In the genomic region with DNA sequence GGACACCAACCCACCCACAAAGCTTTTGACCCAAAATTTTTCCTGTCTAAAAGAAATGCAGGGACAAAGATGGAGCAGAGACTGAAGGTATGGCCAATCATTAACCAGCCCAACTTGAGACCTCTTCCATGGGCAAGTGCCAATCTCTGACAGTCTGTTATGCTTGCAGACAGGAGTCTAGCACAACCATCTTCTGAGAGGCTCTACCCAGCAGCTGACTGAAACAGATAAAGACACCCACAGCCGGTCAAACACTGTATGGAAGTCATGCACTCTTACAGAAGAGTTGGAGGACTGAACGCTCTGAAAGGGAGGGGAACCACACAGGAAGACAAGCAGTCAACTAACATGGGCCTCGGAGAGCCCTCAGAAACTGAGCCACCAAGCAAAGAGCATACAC, we compare ENCODE assay signal across 19 mouse cellular contexts. TPM values are rescaled to one million over a fixed set of nuclear protein-coding genes. Genes with fewer than 3 reads are reported as not detected.
DNase-seq lines count a peak whose midpoint lies in the region; ATAC-seq and TF ChIP-seq lines count a peak whose summit lies in the region.
"Had no signal": no experiment of that assay in that cellular context is flagged by ENCODE, and none has a peak within 500 bp of the region (broad histone marks: within the 10 kb centered on the region; RNA-seq: fewer than 3 reads in every experiment).

No protein-coding gene starts in this region.

- no peak overlapping the region for H3K4me2 ChIP-seq in liver, embryonic 12.5 days
- H3K4me2 ChIP-seq in intestine, embryonic 15.5 days (replicated peaks), result no peak overlapping the region
- H3K4me2 ChIP-seq: forebrain, embryonic 13.5 days; heart, embryonic 12.5 days; hindbrain, embryonic 14.5 days; limb, embryonic 12.5 days; midbrain, embryonic 11.5 days; neural tube, embryonic 12.5 days had no signal

- H3K9me3 ChIP-seq in liver, embryonic 12.5 days (replicated peaks), result no peaks in the 10 kb centered on the region
- H3K9me3 ChIP-seq in intestine, embryonic 15.5 days, result no peaks in the 10 kb centered on the region
- H3K9me3 ChIP-seq: forebrain, embryonic 13.5 days; heart, embryonic 12.5 days; limb, embryonic 12.5 days; neural tube, embryonic 12.5 days had no signal

- DNase-seq in kidney, adult 8-10 months, result peak; percentile 5 to 6
- no peak for DNase-seq in kidney, postnatal 14 days
- DNase-seq in MEL-GATA-1-ER (ENCODE audit: extremely low read depth, low read depth), result peak; percentile 60
- no peak for DNase-seq in spleen, adult 2 months (ENCODE audit: low read depth in 1 of 2, low spot score in 2 of 2)
- DNase-seq in frontal cortex, postnatal 36 days (ENCODE audit: low spot score in 2 of 2), result no peak
- DNase-seq: B cell, adult 2 months; cerebellum, postnatal 14 days; gastrocnemius, postnatal 36 days; lung, postnatal 10 days; right cerebral cortex, postnatal 14 days had no signal

- peaks cover 5% of the 10 kb centered on the region; the same call in 1 of the 2 replicates for H3K4me1 ChIP-seq in liver, embryonic 12.5 days
- H3K4me1 ChIP-seq in spleen, adult 2 months (ENCODE audit: control insufficient read depth, insufficient read depth, insufficient read length), result no peaks in the 10 kb centered on the region
- H3K4me1 ChIP-seq in intestine, embryonic 15.5 days (replicated peaks), result no peaks in the 10 kb centered on the region
- H3K4me1 ChIP-seq: forebrain, embryonic 13.5 days; heart, embryonic 12.5 days; limb, embryonic 12.5 days; neural tube, embryonic 12.5 days had no signal

- TF ChIP-seq POLR2A in spleen, adult 2 months (IDR thresholded peaks at IDR 0.05; ENCODE audit: low read depth, low read length), result no peak

- TF ChIP-seq CTCF in spleen, adult 2 months (IDR thresholded peaks at IDR 0.05; ENCODE audit: extremely low read depth, insufficient read depth, insufficient read length, insufficient replicate concordance), result no peak

- H3K27ac ChIP-seq in liver, embryonic 12.5 days, result no peak overlapping the region
- H3K27ac ChIP-seq in spleen, adult 2 months (ENCODE audit: insufficient read depth, low read length), result peak overlapping the region; percentile 50; the same call in 1 of the 2 replicates
- no peak overlapping the region for H3K27ac ChIP-seq in intestine, embryonic 15.5 days
- H3K27ac ChIP-seq: forebrain, embryonic 13.5 days; hindbrain, embryonic 14.5 days; limb, embryonic 12.5 days; neural tube, embryonic 12.5 days had no signal

- WGBS in liver, embryonic 12.5 days (ENCODE audit: insufficient replicate concordance), result 40% methylated on average over 3 of the region's 3 CpGs
- WGBS in spleen, adult 2 months, result 75% methylated on average over 3 of the region's 3 CpGs
- 87% methylated on average over 3 of the region's 3 CpGs for WGBS in intestine, embryonic 15.5 days

- no peak overlapping the region for H3K4me3 ChIP-seq in liver, embryonic 12.5 days
- no peak overlapping the region for H3K4me3 ChIP-seq in spleen, adult 2 months (ENCODE audit: extremely low read depth, insufficient read depth, insufficient read length)
- no peak overlapping the region for H3K4me3 ChIP-seq in intestine, embryonic 15.5 days (replicated peaks)
- H3K4me3 ChIP-seq: forebrain, embryonic 13.5 days; heart, embryonic 12.5 days; limb, embryonic 12.5 days; neural tube, embryonic 12.5 days had no signal

- no peak overlapping the region for H3K9ac ChIP-seq in liver, embryonic 12.5 days
- H3K9ac ChIP-seq in intestine, embryonic 15.5 days, result no peak overlapping the region
- H3K9ac ChIP-seq: forebrain, embryonic 13.5 days; heart, embryonic 12.5 days; hindbrain, embryonic 14.5 days; limb, embryonic 12.5 days; neural tube, embryonic 12.5 days had no signal

- peak; percentile 65; the same call in 1 of the 2 replicates for ATAC-seq in liver, embryonic 12.5 days
- ATAC-seq in intestine, embryonic 15.5 days, result no peak
- ATAC-seq: forebrain, embryonic 13.5 days; intestine, postnatal 0 days had no signal

- H3K36me3 ChIP-seq in liver, embryonic 12.5 days, result no peaks in the 10 kb centered on the region
- H3K36me3 ChIP-seq in spleen, adult 2 months (ENCODE audit: control insufficient read depth, insufficient read depth, low read length), result no peaks in the 10 kb centered on the region
- no peaks in the 10 kb centered on the region for H3K36me3 ChIP-seq in intestine, embryonic 15.5 days
- H3K36me3 ChIP-seq: heart, embryonic 12.5 days; limb, embryonic 12.5 days; neural tube, embryonic 12.5 days had no signal

- no peaks in the 10 kb centered on the region for H3K27me3 ChIP-seq in liver, embryonic 12.5 days (replicated peaks)
- H3K27me3 ChIP-seq in spleen, adult 2 months (ENCODE audit: control insufficient read depth, insufficient read depth, low read length), result no peaks in the 10 kb centered on the region
- no peaks in the 10 kb centered on the region for H3K27me3 ChIP-seq in intestine, embryonic 15.5 days (replicated peaks)
- H3K27me3 ChIP-seq: forebrain, embryonic 13.5 days; heart, embryonic 12.5 days; limb, embryonic 12.5 days; neural tube, embryonic 12.5 days had no signal

RNA-seq across cellular contexts. Expression of a gene that starts 36.7 kb away (rescaled TPM):
- polyA plus RNA-seq in liver, embryonic 12.5 days (2016; fragmentation: Nextera tagmentation; extraction: Ambion mirVana), result 0.30 and 0.50 TPM in 2 replicates
- 6.4 and 10.9 TPM in 2 replicates for polyA plus RNA-seq in spleen, adult 2 months (2012; rRNA removed)
- polyA plus RNA-seq in intestine, embryonic 15.5 days (2015; fragmentation: Nextera tagmentation; extraction: Ambion mirVana), result 9.1 and 9.5 TPM in 2 replicates
- polyA plus RNA-seq: limb, embryonic 12.5 days had no signal

Comparison
In these comparisons a context has a peak if more than half of its experiments do, and no peak if none do; other contexts are left out.
1. DNase-seq: peak in kidney, adult 8-10 months (2 of 2) and MEL-GATA-1-ER (single experiment); none in kidney, postnatal 14 days (single experiment), spleen, adult 2 months (0 of 2) and frontal cortex, postnatal 36 days (0 of 2).